Mouse (Mus musculus) lung, adult 18-20 months (tissue): ENCODE measurements around the gene Slc25a25.
A peak's percentile ranks its signal among the peaks of the same experiment; 100 is the strongest.

Experiments
- DNase-seq, 2 experiments: peaks; one replicate each; pipeline ENCODE4 v3.0.0; 2022; ENCODE audit warnings: mixed read lengths in 2 of 2

The Slc25a25 gene

DNA sequence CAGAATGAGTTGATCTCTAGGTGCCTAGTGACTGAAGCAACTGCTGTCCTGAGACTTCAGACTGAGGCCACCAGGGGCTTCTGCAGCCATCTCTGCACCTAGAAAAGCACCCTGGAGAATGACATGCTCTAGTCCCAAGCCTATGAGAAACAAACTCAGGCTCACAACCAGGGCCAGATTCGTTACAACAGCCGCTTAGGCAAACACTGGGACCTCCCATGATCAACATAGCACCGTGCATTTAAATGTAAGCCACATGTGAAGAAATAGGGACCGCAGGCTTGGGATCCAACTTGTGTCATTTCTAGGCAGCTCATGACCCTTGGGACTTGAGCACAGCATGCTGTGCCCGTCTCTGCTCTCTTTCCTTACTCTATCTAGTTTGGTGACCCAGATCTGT lies 23.5 kb downstream of the Slc25a25 start:
- DNase-seq = no peak

DNA sequence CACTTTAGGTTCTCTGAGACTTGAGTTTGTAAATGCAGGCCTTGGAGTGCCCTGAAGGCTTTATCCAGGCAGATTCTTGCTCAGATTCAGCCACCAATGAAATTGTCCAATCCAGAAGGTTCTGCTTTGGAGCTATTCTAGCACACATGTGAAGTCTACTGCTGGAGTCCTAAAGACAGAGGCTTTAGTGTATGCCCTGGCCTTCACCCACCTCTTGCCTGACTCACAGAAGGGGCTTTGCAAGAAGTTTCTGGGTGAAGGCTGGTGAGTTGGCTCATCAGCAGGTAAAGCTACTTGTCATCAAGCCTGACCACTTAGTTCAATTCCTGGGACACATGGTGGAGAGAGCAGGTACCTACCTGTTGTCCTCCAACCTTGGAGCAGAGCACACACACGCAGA lies 25.1 kb downstream of the Slc25a25 start:
- DNase-seq = no peak

DNA sequence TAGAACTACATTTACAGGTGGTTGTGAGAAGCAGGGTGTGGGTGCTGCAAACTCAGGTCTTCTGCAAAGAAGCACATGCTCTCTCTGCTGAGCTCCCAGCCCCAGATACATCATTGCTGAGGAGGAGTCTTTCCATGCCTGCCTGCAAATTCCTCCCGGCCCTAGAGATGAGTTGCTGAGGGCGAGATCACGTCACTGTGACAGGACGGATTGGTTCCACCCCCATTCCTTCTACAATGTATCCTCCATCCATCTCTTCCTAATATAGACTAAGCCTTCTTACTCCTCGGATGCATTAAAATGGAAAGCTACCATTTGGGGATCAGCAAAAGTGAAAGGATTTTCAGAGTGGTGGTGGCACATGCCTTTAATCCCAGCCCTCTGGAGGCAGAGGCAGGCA lies 25.7 kb downstream of the Slc25a25 start:
- no peak for DNase-seq

DNA sequence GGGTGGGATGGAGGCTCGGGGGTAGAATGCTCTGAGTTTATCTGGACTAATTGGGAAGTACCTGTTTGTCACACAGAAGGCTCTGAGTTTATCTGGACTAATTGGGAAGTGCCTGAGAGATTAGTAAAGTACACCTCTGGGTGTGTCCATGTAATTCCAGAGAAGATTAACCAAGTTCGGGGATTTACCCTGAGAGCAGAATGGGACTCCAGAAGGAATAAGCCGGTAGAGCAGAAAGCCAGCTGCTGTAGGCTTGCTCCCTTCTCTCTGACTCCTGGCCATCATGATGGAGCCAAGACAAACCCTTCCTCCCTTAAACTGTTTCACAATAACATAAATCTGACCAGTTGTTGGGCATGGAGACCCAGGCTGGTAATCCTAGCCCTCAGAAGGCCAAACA lies 26.4 kb downstream of the Slc25a25 start:
- DNase-seq = no peak

DNA sequence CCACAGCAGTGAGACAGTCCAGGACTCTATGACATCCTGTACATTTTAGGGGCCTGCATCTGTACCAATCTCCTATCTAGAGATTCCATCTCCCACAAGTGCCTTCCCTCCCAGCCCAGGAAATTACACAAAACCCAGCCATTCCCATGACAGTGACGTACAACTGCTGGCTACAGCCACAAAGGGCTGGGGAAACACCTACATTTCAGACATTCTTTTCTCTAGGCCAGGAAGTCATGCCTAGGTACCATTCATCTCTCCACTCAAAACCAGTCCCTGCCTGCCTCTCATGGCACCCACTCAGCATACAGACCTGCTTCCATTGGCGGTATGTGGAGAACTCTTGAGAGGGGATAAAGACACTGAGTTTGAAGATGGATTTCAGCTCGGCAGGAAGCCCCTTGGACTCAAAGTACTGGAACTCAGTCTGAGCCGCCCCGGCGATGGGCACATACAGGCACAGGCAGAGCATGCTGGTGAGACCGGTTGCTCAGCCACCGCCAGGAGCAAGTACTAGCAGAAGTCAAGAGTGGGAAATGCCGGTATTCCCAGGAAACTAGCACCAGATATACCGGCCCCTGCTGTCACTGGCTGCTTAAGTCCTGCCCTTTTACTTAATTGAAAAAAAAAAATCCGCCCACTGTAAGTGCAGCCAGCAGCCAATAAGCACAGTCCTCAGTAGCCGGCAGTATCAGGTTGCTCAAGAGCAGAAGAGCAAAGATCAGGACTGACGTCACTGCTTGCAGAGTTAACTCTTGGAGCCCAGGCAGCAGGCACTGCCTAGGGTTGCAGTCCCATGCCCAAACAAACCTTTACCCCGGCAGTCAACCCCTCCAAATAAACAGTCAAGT lies 27.5 kb downstream of the Slc25a25 start:
- DNase-seq = peak; percentile 86 to 90

DNA sequence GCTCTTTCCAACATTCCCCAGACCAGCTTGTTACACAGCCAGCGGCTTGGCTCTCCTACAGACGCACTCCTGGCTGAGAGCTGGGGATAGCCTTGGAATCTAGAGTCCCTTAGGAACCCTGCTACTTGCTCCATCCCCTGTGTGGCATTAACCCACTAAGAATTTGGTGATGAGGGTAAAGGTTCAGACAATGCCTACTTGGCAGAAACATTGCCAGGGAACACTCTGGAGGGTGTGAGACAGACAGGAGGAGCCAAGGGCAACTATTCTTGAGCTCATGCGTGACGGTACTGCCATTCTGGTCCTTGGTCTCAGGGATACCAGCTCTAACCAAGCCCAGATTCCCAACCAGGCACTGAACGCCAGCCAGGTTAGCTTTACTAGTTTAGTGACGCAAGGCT lies 29.4 kb downstream of the Slc25a25 start:
- DNase-seq = no peak

DNA sequence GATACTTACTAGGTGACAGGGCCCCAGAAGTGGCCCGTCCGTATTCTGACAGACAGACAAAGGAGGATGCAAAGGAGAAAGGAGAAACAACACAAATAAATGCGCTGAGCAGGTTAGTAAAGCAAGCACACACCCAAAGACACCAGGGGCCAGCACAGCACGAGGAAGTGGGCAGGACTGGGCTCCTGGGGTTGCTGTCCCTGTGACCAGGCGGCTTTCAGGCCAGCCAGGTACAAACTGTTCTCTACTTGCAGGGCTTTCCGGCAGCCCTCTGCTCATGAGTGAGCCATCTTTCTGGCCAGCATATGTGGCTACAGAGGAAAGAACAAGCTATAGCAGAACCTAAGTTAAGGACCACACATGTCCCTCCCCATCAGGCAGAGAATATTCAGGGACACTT lies 30.6 kb downstream of the Slc25a25 start:
- DNase-seq = no peak

DNA sequence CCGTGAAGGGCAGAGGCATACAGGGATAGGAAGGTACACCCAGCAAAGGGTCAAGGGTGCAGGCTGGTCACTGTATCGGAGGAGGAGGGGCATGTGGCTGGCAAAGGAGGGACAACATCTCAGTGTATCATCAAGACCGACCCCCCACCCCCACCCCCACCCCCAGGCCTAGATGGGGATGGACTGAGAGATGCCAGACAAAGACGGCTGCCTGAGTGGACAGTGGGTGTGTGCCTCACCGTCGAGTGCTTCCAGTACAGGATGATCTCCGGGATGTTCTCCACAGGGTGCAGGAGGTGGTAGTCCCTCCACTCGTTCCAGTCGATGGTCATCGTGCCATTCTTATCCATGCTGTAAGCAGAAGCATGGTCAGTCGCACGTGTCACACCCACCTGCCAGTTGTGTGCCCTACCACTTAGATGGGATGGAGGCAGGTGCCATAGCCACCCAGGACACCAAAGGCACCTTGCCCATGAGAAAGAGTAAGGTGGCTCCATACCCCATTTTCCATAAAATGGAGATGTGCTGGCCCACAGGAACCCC lies 31.1 kb downstream of the Slc25a25 start:
- DNase-seq = no peak

DNA sequence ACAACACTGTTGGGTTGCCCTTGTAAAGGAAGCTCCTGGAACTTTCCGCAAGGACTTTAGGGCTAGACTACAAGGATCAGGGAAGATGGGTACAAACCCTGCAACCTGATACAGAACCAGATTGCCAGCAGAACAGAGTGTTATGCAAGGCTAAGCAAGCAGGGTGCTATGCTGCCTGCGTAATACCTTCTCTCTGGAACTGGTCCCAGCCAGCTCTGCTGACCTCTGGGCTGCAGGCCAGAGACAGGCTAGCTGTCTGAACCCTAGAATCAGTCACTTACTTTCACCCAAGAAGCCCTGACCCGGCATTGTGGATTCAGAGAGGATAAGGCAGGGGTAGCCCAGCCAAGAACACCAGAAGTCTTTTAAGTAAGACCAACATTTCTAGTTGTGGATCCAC lies 31.9 kb downstream of the Slc25a25 start:
- peak; percentile 87 to 91 for DNase-seq

DNA sequence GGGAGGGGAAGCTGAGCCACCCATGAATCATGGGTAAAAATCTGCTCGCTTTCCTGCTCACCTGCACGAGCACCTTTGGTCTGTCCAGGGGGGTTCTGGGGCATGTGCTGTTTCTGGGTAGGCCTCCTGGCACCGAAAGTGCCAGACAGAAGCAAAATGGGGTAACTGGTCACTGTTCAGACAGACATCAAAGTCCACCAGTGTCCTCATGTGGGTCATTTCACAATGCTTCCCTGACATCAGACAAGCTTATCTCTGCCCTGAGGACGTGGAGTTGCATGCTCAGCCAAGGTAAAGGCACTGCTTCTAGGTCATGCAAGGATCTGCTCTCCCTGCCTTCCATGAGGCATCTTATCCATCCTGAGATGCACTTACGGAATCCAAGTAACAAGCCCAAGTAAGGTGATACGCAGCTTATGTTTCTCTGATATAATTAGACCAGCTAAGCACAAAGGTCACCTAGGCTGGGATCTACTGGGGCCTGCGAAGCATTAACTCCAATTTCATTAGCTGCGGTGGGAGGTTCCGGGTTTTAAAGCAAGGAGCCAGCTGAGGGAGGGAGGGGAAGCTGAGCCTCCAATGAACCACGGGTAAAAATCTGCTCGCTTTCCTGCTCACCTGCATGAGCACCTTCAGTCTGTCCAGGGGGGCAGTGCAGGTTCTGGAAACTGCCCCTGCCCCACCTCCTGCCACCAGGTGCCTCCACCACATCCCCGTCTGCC lies 32.7 kb downstream of the Slc25a25 start:
- no peak for DNase-seq

DNA sequence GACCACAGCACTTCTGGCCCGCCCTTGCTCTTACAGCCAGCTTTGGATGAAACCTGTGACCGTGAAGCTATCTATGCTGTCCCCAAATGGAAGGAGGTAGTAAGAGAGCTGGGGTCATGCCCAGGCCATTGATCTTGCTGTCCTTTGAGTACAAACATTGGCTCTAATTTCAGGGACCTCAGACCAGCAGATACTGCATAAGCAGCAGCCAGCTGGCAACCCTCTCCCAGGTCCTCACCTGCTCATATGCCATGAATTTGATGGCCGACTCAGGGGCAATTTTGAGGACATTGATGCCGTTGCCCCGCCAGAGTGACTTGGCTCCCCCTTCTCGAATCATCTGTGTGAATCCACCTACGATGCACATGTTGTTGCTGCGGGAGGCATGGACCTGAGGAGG lies 33.8 kb downstream of the Slc25a25 start:
- no peak for DNase-seq

DNA sequence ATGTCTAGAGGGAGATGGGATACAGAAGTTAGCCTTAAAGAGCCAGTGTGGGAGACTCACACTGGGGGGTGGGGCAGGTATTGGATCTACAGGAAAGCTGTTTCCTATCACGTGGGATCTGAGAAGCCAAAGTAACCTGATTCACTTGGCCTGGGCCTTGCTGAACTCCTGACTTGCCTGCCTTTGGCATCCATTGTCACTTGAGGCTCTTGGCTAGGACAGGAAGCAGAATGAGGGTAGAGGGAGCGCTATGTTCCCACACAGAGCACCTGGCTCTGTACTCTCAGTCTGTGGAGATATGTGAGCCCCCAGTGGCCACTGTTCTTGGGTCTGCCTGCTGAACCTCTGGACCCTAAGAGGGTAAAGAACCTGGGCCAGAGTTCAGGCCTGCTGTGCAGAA lies 34.7 kb downstream of the Slc25a25 start:
- DNase-seq = no peak

DNA sequence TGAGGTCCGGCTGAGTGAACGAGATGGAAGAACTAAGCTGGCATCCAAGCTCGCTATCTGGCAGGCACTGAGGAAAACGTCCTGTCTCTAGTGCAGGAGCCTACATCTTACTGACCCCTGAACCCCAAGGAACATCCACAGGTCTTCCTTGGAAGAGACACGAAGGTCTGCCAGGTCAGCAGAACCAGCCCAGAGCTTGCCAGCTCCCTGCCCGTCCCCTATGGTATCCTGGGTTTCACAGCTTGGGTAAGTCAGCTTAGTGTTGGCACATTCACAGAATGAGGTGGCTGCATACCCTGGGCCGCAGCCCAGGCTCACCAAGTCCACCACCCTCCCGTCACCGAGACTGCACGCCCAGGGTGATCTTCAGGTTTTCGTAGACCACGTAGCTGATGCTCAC lies 35.4 kb downstream of the Slc25a25 start:
- DNase-seq = no peak

DNA sequence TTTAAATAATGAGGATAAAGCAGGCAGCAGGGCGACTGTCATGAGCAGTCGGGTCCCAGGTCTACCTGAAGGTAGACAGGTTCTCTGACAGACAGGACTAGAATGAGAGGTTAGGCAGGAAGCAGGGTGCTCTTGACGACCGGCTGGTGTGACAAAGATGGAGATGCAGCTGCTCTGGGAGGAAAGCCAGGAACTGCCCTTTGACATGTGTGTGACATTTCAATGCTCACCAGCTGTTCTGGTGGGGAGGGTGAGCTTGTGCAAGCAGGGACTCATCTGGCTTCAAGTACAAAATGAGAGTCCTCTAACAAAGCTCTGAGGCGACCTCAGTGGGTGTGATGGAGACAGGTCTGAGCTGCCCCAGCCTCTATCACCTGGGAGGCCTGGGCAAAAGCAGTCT lies 37.3 kb downstream of the Slc25a25 start:
- DNase-seq = peak in 1 of 2 experiments; percentile 56

DNA sequence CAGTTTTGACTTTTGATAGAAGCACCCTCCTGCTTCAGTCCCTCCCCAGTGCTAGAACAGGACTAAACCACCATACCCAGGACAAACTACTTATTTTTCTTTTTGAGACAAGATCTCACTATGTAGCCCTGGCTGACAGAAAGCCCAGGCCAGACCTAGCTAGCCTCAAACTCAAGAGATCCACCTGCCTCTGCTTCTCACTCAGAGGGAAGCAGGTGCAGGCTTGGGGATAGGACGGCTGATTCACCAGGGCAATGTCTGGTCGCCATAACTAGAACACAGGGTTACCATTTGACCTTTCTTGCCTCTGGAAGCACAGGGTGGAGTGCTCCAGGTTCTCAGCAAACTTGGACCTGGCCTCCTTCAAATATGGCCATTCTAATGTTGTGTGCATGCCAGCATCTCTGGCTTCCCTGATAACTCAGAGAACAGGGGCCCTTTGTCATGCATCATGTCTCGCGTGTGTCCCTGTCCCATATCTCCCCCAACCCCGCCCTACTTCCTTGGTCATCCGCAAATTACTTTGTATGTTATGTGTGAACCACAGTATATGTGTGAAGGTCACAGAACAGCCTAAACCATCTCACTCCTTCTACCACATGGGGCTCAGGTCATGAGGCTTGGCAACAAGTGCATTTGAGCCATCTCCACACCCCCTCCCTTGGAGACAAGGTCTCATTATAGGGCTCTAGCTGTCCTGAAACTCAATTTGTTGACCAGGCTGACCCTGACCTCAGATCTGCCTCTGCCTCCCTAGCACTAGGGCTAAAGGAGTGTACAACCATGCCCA lies 38.3 kb downstream of the Slc25a25 start:
- DNase-seq = no peak

DNA sequence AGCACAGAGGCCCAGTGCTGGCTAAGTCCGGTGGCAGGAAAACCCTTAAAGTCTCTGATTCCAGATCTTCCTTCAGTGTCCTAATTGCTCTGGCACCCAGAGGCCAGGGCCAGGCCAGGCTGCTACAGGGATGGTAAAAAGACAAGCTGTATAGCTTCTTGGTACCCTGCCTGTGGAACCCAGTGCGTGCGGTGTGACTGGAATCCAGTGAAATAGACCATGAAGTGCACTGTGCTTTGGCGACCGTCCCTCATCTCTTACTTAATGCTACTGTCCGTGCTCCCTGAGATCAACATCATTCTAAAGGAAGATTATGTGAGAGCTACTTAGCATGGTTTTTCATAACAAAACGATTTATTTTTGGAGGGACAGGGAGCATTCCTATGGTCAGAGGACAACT lies 39.8 kb downstream of the Slc25a25 start:
- no peak for DNase-seq

DNA sequence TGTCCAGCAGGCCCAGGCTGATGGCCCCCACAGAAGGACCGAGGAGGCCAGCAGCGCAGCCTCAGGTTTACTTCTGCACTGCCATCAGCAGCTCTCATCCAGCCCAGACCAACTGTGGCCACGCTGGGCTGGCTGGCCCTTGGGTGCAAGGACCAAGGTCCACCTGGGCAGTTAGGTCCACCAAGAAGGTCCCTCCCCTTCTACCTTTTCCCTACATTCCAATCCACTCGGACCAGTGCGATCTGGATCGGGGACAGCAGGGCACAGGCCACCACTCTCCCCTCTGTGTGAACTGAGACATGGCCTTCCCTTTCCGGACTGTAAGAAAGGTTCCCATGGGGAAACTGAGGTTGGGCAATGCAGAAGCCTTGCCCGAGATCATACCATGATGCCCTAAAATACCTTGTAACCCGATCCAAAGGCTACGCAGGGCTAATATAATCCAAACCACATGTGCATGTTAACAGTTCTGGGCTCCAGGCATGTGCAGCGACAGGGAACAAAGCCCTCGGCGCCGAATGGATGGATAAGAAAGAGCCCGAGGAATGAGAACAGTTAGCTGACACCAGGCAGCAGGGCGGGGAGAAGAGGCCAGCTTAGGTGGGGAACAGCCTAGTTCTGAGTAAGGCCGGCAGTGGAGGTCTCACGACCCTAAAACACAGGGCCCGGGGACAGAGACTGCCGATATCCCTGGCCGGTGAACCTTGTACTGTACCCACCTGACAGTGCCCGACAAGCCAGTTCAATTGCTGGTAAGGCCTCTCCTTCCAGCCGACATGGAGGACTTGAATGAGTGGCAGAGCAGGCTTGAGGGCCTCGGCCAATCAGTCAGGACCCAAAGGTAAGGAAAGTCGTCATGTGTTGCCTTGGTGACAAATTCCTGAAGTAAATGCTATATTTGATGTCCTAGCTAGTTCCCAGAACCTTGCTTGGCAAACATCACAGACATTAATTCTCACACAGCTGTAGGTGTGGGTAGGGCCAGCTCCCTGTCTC lies 42.5 kb downstream of the Slc25a25 start:
- DNase-seq = peak in 1 of 2 experiments; percentile 64

DNA sequence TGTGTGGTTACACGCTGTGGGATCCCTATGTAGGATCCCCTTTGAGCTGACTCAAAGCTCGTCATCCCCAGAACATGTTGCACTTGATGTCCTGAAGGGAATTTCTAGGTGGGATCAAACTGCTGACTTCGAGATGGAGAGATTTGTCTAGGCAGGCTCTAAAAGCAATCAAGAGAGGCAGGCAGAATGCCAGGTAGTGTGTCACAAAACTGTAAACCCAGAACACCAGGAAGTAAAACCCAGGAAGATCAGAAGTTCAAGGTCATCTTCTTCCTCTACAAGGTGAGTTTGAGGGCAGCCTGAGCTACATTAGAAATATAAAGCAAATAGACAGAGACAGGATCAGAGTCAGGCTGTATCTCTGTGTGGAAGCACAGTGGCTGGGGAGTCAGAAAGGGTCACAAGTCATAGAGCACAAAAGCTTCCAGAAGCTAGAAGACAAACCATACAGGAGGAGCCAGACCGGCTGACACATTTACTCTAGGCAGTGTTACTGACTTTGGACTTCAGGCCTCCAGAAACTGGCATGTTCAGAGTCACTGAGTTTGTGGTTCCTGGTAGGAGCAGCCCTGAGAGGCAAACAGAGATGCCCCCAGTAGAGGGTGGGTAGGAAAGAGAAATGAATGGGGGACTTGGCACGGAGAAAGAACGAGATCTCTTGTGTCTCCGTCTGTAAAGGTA lies 44.0 kb downstream of the Slc25a25 start:
- DNase-seq = no peak

DNA sequence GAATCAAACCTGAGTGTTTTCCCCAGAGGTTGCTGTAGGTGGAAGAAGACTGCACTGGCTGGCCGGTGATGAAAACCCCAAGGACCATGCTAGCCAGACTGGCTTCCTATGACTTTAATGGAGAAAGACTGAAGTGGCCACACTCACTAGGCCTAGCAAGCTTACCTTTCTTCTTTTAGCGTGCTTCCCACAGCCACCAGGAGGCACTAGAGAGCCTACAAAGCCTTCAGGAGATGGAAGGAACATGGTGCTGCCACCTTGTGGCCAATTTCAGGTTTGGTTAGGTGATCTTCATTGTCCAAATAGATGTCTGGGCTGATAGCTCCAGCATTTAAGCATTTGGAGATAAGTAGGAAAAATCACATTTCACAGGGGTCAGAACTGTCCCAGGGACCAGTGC lies 46.6 kb downstream of the Slc25a25 start:
- peak; percentile 90 to 95 for DNase-seq

DNA sequence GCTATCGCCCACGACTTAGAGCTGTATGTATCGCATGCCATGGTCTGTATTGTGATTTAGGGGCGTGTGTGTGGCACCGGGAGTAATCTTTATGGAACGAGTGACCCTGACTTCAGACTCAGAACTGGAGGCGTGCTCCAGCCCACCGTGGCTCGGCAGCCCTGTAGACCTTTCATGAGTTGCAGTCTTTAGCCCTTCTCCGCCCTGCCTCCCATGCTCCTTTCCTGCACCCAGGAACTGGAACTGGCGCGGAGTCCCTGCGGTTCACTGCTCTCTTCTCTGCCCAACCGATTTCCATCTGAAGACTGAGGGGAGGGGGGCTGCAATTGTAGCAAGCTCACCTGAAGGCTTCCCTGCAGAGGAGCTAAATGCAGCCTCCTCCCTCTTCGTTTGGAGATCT lies 54.5 kb downstream of the Slc25a25 start:
- no peak for DNase-seq

DNA sequence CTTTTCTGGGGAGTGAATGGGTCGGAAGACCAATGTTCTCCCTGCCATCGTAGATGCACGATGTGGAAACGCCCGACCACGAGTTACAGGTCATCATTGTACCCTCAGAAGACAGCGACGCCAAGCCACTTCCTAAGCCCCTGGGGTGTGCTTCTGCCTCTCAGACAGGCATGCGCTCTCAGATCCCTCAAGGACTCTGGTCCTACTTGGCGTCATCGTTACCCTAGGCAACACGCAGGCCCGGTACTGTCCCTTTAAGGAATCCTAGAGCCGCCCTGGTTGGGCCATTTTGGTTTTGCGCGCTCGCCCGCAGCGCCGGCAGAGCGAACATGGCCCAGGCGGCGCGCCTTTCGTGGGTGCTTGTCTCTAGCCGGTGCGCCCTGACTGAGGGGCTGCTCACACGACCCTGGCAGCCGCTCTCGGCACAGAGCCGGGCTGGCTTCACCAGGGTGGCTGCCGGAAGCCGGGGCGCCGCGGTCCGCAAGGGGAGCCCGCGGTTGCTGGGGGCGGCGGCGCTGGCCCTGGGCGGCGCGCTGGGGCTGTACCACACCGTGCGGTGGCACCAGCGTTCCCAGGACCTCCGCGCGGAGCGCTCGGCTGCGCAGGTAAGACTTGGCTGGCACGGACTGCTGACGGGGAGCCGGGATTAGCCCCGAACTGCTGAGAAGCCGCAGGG lies 55.2 kb downstream of the Slc25a25 start:
- DNase-seq = peak; percentile 93 to 94
